Mouse (Mus musculus): ENCODE data around the gene Rngtt.
"Not testable (repeated sequence)": the region's sequence is repeated elsewhere in the genome, so short reads cannot be mapped to it uniquely, and the experiment has no call there.

Rngtt gene

GRCm38 (mm10) chr4:33309764-33310757, at the start of gene Rngtt:
Gene Rngtt, plus strand, starts transcription at chr4:33310311.
- peak; percentile 98 to 99 for DNase-seq (ENCODE audit: low spot score in 2 of 2)

DNA sequence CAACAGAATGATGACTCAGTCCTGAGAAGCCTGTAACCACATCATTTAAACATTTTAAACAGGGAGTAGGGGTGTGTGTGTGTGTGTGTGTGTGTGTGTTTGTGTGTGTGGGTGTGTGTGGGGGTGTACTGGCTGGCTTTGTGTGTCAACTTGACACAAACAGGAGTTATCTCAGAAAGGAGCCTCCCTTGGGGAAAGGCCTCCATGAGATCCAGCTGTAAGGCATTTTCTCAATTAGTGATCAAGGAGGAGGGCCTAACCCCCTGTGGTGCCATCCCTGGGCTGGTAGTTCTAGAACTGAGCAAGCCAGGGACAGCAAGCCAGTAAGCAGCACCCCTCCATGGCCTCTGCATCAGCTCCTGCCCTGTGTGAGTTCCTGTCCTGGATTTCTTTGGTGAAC, 49.8 kb upstream of the Rngtt start:
- DNase-seq (ENCODE audit: low spot score in 2 of 2): no peak

GRCm38 (mm10) chr4:33261311-33261753, 48.8 kb upstream of the Rngtt start:
- DNase-seq (ENCODE audit: low spot score in 2 of 2): peak in 1 of 2 experiments; percentile 51

GRCm38 (mm10) chr4:33262897-33263296, 47.2 kb upstream of the Rngtt start:
- no peak for DNase-seq (ENCODE audit: low spot score in 2 of 2)

DNA sequence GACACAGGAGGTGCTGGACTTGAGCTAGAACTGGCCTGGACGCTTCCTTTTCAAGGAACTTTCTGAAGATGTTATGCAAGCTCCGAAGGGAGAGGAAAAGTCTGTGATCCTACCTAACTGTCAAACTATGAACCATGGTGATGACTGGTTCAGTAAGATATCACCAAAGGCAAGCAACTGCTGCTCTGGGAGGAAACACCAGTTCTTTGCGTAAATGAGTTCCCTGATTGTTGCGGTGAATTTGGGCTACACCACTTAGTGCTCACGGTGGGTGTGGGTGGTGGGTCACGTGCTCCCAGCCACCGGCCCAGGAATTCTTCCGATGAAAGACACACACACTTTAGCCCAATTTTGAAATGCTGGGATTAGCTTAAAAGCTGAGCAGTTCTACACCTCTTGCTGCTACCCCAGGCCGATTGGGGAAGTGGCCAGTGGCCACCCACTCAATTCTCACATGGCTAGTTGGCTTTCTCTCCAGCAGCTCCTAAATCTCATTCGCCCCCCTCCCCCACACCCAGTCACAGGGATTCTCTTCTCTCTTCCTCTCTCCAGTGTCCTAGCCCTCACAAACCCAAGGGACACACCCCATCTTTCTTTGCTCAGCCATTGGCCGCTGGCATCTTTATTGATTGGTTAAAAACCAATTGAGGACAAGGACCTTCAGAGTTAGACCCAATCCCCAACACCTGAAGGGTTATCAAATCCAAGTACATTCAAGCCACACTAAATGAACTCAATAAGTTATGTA, 45.0 kb upstream of the Rngtt start:
- DNase-seq (ENCODE audit: low spot score in 2 of 2): no peak

- DNase-seq (ENCODE audit: low spot score in 2 of 2): no peak
These were observed 39.5 kb upstream of the Rngtt start for GRCm38 (mm10) chr4:33270386-33271314.

DNA sequence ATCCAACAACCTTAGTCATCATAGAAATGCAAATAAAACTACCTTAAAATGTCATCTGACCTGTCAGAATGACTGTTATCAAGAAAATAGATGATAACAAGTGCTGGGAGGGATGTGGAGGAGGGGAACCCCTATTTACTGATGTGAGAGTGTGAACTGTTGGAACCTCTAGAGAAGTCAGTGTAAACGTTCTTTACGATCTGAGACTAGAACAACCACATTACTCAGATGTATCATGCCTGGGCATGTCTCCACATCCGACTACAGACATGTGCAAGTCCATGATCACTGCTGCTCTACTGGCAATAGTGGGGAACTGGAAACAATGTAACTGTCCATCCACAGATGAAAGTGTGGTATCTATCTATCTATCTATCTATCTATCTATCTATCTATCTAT, 36.7 kb upstream of the Rngtt start:
- DNase-seq (ENCODE audit: low spot score in 2 of 2): no peak

GRCm38 (mm10) chr4:33281891-33282685, 28.0 kb upstream of the Rngtt start:
- no peak for DNase-seq (ENCODE audit: low spot score in 2 of 2)

- no peak for DNase-seq (ENCODE audit: low spot score in 2 of 2)
These were observed 25.8 kb upstream of the Rngtt start for GRCm38 (mm10) chr4:33284083-33284880.

GRCm38 (mm10) chr4:33285448-33285847, 24.7 kb upstream of the Rngtt start:
- no peak for DNase-seq (ENCODE audit: low spot score in 2 of 2)

GRCm38 (mm10) chr4:33289106-33289650, 20.9 kb upstream of the Rngtt start:
- DNase-seq (ENCODE audit: low spot score in 2 of 2): no peak

DNA sequence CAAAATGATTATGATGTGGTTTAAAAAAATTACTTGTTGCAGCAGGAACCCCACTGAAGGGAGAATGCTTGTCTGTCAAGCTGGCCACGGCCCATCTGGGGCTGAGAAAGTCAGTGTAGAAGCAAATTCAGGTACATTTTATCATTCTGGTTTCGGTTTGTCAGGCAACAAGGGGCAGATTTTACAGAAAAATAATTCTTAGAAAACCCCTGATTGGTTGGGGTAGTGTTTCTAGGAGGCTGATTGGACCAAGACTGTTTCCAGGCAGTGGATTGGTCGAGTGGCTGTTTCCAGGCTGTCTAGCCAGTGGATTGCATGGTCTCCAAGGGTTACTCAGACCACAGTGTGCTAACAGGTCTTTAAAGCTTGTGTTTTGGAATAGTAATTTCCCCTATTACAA, 20.1 kb upstream of the Rngtt start, which contains the start of gene Pnrc1:
Pnrc1 (minus strand) TSS at position 162 of the 400 bp plus-strand sequence.
- no peak for DNase-seq (ENCODE audit: low spot score in 2 of 2)

- DNase-seq (ENCODE audit: low spot score in 2 of 2): no peak
These were observed 19.2 kb upstream of the Rngtt start for GRCm38 (mm10) chr4:33290878-33291277.

GRCm38 (mm10) chr4:33292409-33293370, 17.4 kb upstream of the Rngtt start:
- DNase-seq (ENCODE audit: low spot score in 2 of 2): peak; percentile 69 to 88

- DNase-seq (ENCODE audit: low spot score in 2 of 2): not testable (repeated sequence)
These were observed 9.0 kb upstream of the Rngtt start for GRCm38 (mm10) chr4:33300891-33301665.

DNA sequence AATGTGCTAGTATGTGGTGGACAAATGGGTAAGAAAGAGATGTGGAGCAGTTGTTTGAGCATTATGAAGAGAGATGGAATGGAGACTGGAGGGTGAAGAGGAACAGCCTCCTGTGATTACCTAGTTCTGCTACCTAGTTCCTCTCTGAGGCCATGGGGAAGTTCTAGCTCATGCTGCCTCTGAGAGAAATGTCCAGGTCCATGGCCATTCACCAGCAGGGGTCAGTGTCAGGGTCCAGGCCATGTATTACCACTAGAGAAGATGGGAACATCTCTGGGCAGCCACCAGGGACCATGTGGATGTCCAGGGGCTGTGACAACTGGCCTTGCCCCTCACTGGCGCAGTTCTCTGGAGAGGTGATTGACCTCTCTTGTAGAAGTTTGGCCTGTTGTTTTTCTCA, 7.1 kb upstream of the Rngtt start:
- DNase-seq (ENCODE audit: low spot score in 2 of 2): no peak

DNA sequence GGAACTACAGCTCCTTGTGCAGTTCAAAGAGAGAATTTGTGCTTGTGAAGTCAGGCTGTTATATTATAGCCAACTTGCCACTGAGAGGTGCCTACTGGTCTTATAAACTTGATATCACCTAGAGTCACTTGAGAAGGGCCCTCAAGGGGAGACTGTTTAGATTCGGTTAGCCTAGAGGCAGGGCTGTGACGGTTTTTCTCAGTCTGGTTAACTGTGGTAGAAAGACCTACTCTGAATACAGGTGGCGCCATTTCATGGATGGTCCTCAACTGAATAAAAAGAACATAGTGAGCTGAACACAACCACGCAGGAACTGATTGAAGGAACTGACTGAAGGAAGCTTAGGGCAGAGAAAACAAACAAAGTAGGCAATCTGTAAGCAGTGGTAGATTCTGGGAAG, 3.0 kb upstream of the Rngtt start:
- DNase-seq (ENCODE audit: low spot score in 2 of 2): no peak

Data from spleen, postnatal 10 days (tissue).